Mouse (Mus musculus) liver, embryonic 14.5 days (tissue): Measurements from ENCODE around the gene Ifna12. TPM values are rescaled to one million over a fixed set of nuclear protein-coding genes. Genes with fewer than 3 reads are reported as not detected.
"Not testable (repeated sequence)": the region's sequence is repeated elsewhere in the genome, so short reads cannot be mapped to it uniquely, and the experiment has no call there.

Source experiments
- ATAC-seq: fragments of 200-750 bp; cut with Nextera tagmentation; 2 replicates; pipeline ENCODE4 v1.8.0; 2017; ENCODE audit warnings: moderate number of reproducible peaks, mild to moderate bottlenecking, moderate library complexity; ENCODE audit not compliant: insufficient read depth
- DNase-seq, 3 experiments: peaks; one replicate each; pipeline ENCODE4 v3.0.0-alpha.2; 2012 to 2013; ENCODE audit warnings: low read depth in 3 of 3, low spot score in 3 of 3
- H3K27ac ChIP-seq: fragments of 300-500 bp; sonication (generic); 2 replicates; pipeline ENCODE4 v1.5.1; 2014; ENCODE audit warnings: moderate library complexity, mild to moderate bottlenecking, control low read depth, inconsistent platforms
- H3K27me3 ChIP-seq: fragments of 300-500 bp; sonication (generic); 2 replicates; pipeline ENCODE4 v1.6.1; 2014; ENCODE audit warnings: mild to moderate bottlenecking, low read length, moderate library complexity; ENCODE audit not compliant: control insufficient read depth, insufficient read depth
- H3K36me3 ChIP-seq: fragments of 300-500 bp; sonication (generic); replicated peaks from 2 replicates; pipeline ENCODE4 v1.6.1; 2014; ENCODE audit warnings: low read depth; ENCODE audit not compliant: control insufficient read depth, insufficient read depth
- H3K4me1 ChIP-seq, 2 experiments: fragments of 200-500 bp in 1 of 2; fragments of 300-500 bp in 1 of 2; sonication (generic) in 1 of 2; replicated peaks; 2 replicates each; pipeline ENCODE4 v1.6.1; 2012 to 2014; ENCODE audit warnings: antibody characterized with exemption in 1 of 2, inconsistent platforms in 1 of 2, low read length in 1 of 2; ENCODE audit not compliant: control insufficient read depth in 2 of 2, insufficient read depth in 2 of 2
- H3K4me2 ChIP-seq: fragments of 300-500 bp; sonication (generic); 2 replicates; pipeline ENCODE4 v1.6.1; 2014; ENCODE audit warnings: low read depth, mild to moderate bottlenecking, control low read depth, moderate library complexity
- H3K4me3 ChIP-seq, 2 experiments: fragments of 200-500 bp in 1 of 2; fragments of 300-500 bp in 1 of 2; sonication (generic) in 1 of 2; 2 replicates each; pipeline ENCODE4 v1.5.1; 2012 to 2014; ENCODE audit warnings: low read depth in 2 of 2, low read length in 2 of 2, mild to moderate bottlenecking in 2 of 2, control low read depth in 1 of 2, inconsistent platforms in 1 of 2, moderate library complexity in 1 of 2; ENCODE audit not compliant: insufficient read depth in 1 of 2
- H3K9ac ChIP-seq: fragments of 300-500 bp; sonication (generic); replicated peaks from 2 replicates; pipeline ENCODE4 v1.6.1; 2014; ENCODE audit warnings: mild to moderate bottlenecking, control low read depth, moderate library complexity
- H3K9me3 ChIP-seq: fragments of 300-500 bp; sonication (generic); 2 replicates; pipeline ENCODE4 v1.6.1; 2016; ENCODE audit warnings: low read length, mixed read lengths; ENCODE audit not compliant: control insufficient read depth
- CTCF ChIP-seq: IDR thresholded peaks from 2 replicates; pipeline ENCODE4 v1.5.1; 2016; ENCODE audit warnings: antibody characterized with exemption, low read depth, control low read depth
- EP300 ChIP-seq: IDR thresholded peaks from 2 replicates; pipeline ENCODE4 v1.6.1; 2016; ENCODE audit warnings: antibody characterized with exemption, low read depth
- WGBS: fragments of 180-500 bp; shearing (Covaris S2); extraction: QIAGEN DNeasy Blood & Tissue Kit; methylation state at CpG from one replicate; pipeline ENCODE4 v1.1.7; 2014; ENCODE audit not compliant: insufficient replicate concordance; 5-methylcytosine and 5-hydroxymethylcytosine counted together
- polyA plus RNA-seq, 2 experiments: library from polyadenylated mRNA; depleted of rRNA in 1 of 2; stranded (reverse) in 1 of 2; unstranded in 1 of 2; fragments of >200 nt; fragmentation: Nextera tagmentation in 1 of 2; extraction: Ambion mirVana in 1 of 2; gene quantifications; 2 replicates each; pipeline versions ENCODE4 v1.2.1 to v1.2.3; 2012 to 2014

Gene Ifna12
- polyA plus RNA-seq, 2 experiments: not detected

- no peak for TF ChIP-seq CTCF
- TF ChIP-seq EP300: no peak
- H3K36me3 ChIP-seq: no peaks in the 10 kb centered on the region
- no peak within 1 kb of the TSS for H3K4me3 ChIP-seq
- no peak for ATAC-seq
- H3K9me3 ChIP-seq: no peaks in the 10 kb centered on the region
- no peaks in the 10 kb centered on the region for H3K4me1 ChIP-seq
- 63% methylated on average over 4 of the region's 4 CpGs for WGBS
- H3K27ac ChIP-seq: no peak within 1 kb of the TSS
- H3K27me3 ChIP-seq: no peaks in the 10 kb centered on the region
- no peak for DNase-seq
- no peak within 1 kb of the TSS for H3K9ac ChIP-seq
- H3K4me2 ChIP-seq: no peak within 1 kb of the TSS
Observed at GRCm38 (mm10) chr4:88634311-88634710, 31.1 kb upstream of the Ifna12 start, which contains the start of gene C87499. Gene C87499 (minus strand): TSS chr4:88634411.

DNA sequence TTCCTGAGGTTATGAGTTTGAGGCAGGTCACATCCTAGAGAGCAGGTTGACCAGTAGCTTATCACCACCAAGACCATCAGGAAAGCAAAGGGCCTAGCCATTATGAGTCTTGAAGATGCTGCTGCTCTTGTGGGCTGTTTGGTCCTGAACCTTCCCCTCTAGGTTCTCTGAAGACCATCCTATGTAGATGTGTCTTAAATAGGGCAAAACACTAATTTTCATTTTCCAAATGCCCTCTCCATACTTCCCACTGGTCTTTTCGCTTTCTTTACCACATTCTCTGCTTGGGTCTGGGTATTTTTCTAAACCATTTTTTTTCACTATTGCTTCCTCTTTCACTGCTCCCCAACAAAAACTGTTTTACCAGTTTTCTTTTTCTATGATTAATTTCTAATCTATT, 10.9 kb downstream of the Ifna12 start, which contains the start of gene Ifna9:
Gene Ifna9 (minus strand): TSS at position 101 of the 400 bp plus-strand sequence.
- Histone ChIP-seq H3K27me3 (no peaks in the 10 kb centered on the region), H3K27ac (no peak within 1 kb of the TSS), H3K4me1 (no peaks in the 10 kb centered on the region), H3K9ac (no peak within 1 kb of the TSS), H3K36me3 (no peaks in the 10 kb centered on the region), H3K4me2 (no peak within 1 kb of the TSS), H3K9me3 (no peaks in the 10 kb centered on the region), H3K4me3 (no peak within 1 kb of the TSS)
- DNase-seq (no peak), ATAC-seq (no peak)
- TF ChIP-seq EP300 (no peak), CTCF (no peak)
- WGBS: 42% methylated on average over 1 of the region's 1 CpGs

GRCm38 (mm10) chr4:88571698-88572097, 31.5 kb downstream of the Ifna12 start, which contains the start of gene Ifna14:
Gene Ifna14 (minus strand): TSS chr4:88571798.
- Histone ChIP-seq H3K27me3 (no peaks in the 10 kb centered on the region), H3K36me3 (no peaks in the 10 kb centered on the region), H3K4me3 (no peak within 1 kb of the TSS), H3K9ac (no peak within 1 kb of the TSS), H3K4me1 (no peaks in the 10 kb centered on the region), H3K4me2 (no peak within 1 kb of the TSS), H3K9me3 (no peaks in the 10 kb centered on the region), H3K27ac (no peak within 1 kb of the TSS)
- 40% methylated on average over 1 of the region's 1 CpGs for WGBS
- DNase-seq (no peak), ATAC-seq (no peak)
- TF ChIP-seq CTCF (no peak), EP300 (no peak)

DNA sequence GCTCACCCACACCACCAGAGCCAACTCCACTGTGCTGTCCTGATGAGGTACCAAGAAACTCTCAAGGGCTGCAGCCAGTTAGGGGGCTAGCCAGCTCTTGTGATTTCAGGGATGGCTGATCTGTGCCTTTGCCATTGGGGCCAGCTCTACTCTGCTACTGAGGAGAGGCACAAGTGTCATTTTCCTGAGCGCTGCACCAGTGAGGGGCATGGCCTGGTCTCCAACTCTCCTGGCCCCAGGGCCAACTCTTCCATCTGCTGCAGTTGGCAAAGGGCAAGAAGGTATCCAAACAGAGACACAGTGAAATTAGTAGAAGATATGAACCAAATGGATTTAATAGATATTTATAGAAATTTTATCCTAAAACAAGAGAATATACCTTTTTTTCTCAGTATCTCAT, 41.4 kb downstream of the Ifna12 start:
- no peak for TF ChIP-seq EP300
- no peak for TF ChIP-seq CTCF

GRCm38 (mm10) chr4:88558145-88558544, 45.0 kb downstream of the Ifna12 start, which contains the start of gene Ifna15:
Gene Ifna15 (minus strand): TSS chr4:88558245.
- H3K9ac ChIP-seq, H3K36me3 ChIP-seq, H3K4me1 ChIP-seq, ATAC-seq, H3K4me3 ChIP-seq, H3K27ac ChIP-seq, H3K27me3 ChIP-seq, H3K4me2 ChIP-seq, H3K9me3 ChIP-seq, DNase-seq: not testable (repeated sequence)

More for the DNA sequence above, 41.4 kb downstream of the Ifna12 start:
- no peak overlapping the region for H3K9ac ChIP-seq
- H3K36me3 ChIP-seq: no peaks in the 10 kb centered on the region
- H3K4me2 ChIP-seq: no peak overlapping the region
- no peaks in the 10 kb centered on the region for H3K4me1 ChIP-seq
- H3K4me3 ChIP-seq: no peak overlapping the region
- no peak for ATAC-seq
- DNase-seq: no peak
- no peaks in the 10 kb centered on the region for H3K9me3 ChIP-seq
- no peak overlapping the region for H3K27ac ChIP-seq
- no peaks in the 10 kb centered on the region for H3K27me3 ChIP-seq
- WGBS: 77% methylated on average over 1 of the region's 1 CpGs

Other genes with a start within 250 kb of the Ifna12 start
Only the 30 nearest of the 32 such genes appear.
- gene Hacd4, start 164.4 kb downstream of the Ifna12 start, polyA plus RNA-seq (2012; rRNA removed): 1.0 and 1.2 TPM in 2 replicates
- 4.6 and 5.7 TPM in 2 replicates for gene Hacd4, start 164.4 kb downstream of the Ifna12 start, polyA plus RNA-seq (2014; fragmentation: Nextera tagmentation; extraction: Ambion mirVana)
- gene Ifnb1, start 80.6 kb downstream of the Ifna12 start, polyA plus RNA-seq (2012; rRNA removed): not detected in 2 replicates
- not detected in 2 replicates for gene Ifnb1, start 80.6 kb downstream of the Ifna12 start, polyA plus RNA-seq (2014; fragmentation: Nextera tagmentation; extraction: Ambion mirVana)
- not detected in 2 replicates for gene Ifna15, start 45.1 kb downstream of the Ifna12 start, polyA plus RNA-seq (2012; rRNA removed)
- gene Ifna15, start 45.1 kb downstream of the Ifna12 start, polyA plus RNA-seq (2014; fragmentation: Nextera tagmentation; extraction: Ambion mirVana): not detected in 2 replicates
- not detected in 2 replicates for gene Ifna14, start 31.6 kb downstream of the Ifna12 start, polyA plus RNA-seq (2012; rRNA removed)
- gene Ifna14, start 31.6 kb downstream of the Ifna12 start, polyA plus RNA-seq (2014; fragmentation: Nextera tagmentation; extraction: Ambion mirVana): not detected in 2 replicates
- not detected in 2 replicates for gene Ifna9, start 11.0 kb downstream of the Ifna12 start, polyA plus RNA-seq (2012; rRNA removed)
- not detected in 2 replicates for gene Ifna9, start 11.0 kb downstream of the Ifna12 start, polyA plus RNA-seq (2014; fragmentation: Nextera tagmentation; extraction: Ambion mirVana)
- not detected in 2 replicates for gene C87499, start 31.0 kb upstream of the Ifna12 start, polyA plus RNA-seq (2012; rRNA removed)
- not detected in 2 replicates for gene C87499, start 31.0 kb upstream of the Ifna12 start, polyA plus RNA-seq (2014; fragmentation: Nextera tagmentation; extraction: Ambion mirVana)
- gene Ifna13, start 41.1 kb upstream of the Ifna12 start, polyA plus RNA-seq (2012; rRNA removed): not detected in 2 replicates
- gene Ifna13, start 41.1 kb upstream of the Ifna12 start, polyA plus RNA-seq (2014; fragmentation: Nextera tagmentation; extraction: Ambion mirVana): not detected in 2 replicates
- gene Ifna16, start 73.5 kb upstream of the Ifna12 start, polyA plus RNA-seq (2012; rRNA removed): not detected in 2 replicates
- gene Ifna16, start 73.5 kb upstream of the Ifna12 start, polyA plus RNA-seq (2014; fragmentation: Nextera tagmentation; extraction: Ambion mirVana): not detected in 2 replicates
- not detected in 2 replicates for gene Ifna2, start 80.5 kb upstream of the Ifna12 start, polyA plus RNA-seq (2012; rRNA removed)
- not detected in 2 replicates for gene Ifna2, start 80.5 kb upstream of the Ifna12 start, polyA plus RNA-seq (2014; fragmentation: Nextera tagmentation; extraction: Ambion mirVana)
- not detected in 2 replicates for gene Ifnab, start 88.0 kb upstream of the Ifna12 start, polyA plus RNA-seq (2012; rRNA removed)
- not detected in 2 replicates for gene Ifnab, start 88.0 kb upstream of the Ifna12 start, polyA plus RNA-seq (2014; fragmentation: Nextera tagmentation; extraction: Ambion mirVana)
- gene Gm26566, start 118.4 kb upstream of the Ifna12 start, polyA plus RNA-seq (2012; rRNA removed): 0.08 and 0.13 TPM in 2 replicates
- gene Gm26566, start 118.4 kb upstream of the Ifna12 start, polyA plus RNA-seq (2014; fragmentation: Nextera tagmentation; extraction: Ambion mirVana): 0.24 and 0.43 TPM in 2 replicates
- gene Klhl9, start 119.1 kb upstream of the Ifna12 start, polyA plus RNA-seq (2012; rRNA removed): 6.4 and 9.1 TPM in 2 replicates
- 26.5 and 28.1 TPM in 2 replicates for gene Klhl9, start 119.1 kb upstream of the Ifna12 start, polyA plus RNA-seq (2014; fragmentation: Nextera tagmentation; extraction: Ambion mirVana)
- gene Gm13271, start 151.5 kb upstream of the Ifna12 start, polyA plus RNA-seq (2012; rRNA removed): not detected in 2 replicates
- gene Gm13271, start 151.5 kb upstream of the Ifna12 start, polyA plus RNA-seq (2014; fragmentation: Nextera tagmentation; extraction: Ambion mirVana): not detected in 2 replicates
- gene Gm13283, start 156.7 kb upstream of the Ifna12 start, polyA plus RNA-seq (2012; rRNA removed): 0.02 TPM in 1 of 2 replicates, not detected in the other
- 0.15 TPM in 1 of 2 replicates, not detected in the other for gene Gm13283, start 156.7 kb upstream of the Ifna12 start, polyA plus RNA-seq (2014; fragmentation: Nextera tagmentation; extraction: Ambion mirVana)
- not detected in 2 replicates for gene Gm13290, start 170.5 kb upstream of the Ifna12 start, polyA plus RNA-seq (2012; rRNA removed)
- 0.14 TPM in 1 of 2 replicates, not detected in the other for gene Gm13290, start 170.5 kb upstream of the Ifna12 start, polyA plus RNA-seq (2014; fragmentation: Nextera tagmentation; extraction: Ambion mirVana)
- gene Gm13289, start 173.5 kb upstream of the Ifna12 start, polyA plus RNA-seq (2012; rRNA removed): not detected in 2 replicates
- gene Gm13289, start 173.5 kb upstream of the Ifna12 start, polyA plus RNA-seq (2014; fragmentation: Nextera tagmentation; extraction: Ambion mirVana): not detected in 2 replicates
- not detected in 2 replicates for gene Gm13272, start 176.5 kb upstream of the Ifna12 start, polyA plus RNA-seq (2012; rRNA removed)
- not detected in 2 replicates for gene Gm13272, start 176.5 kb upstream of the Ifna12 start, polyA plus RNA-seq (2014; fragmentation: Nextera tagmentation; extraction: Ambion mirVana)
- not detected in 2 replicates for gene Ifnz, start 178.8 kb upstream of the Ifna12 start, polyA plus RNA-seq (2012; rRNA removed)
- not detected in 2 replicates for gene Ifnz, start 178.8 kb upstream of the Ifna12 start, polyA plus RNA-seq (2014; fragmentation: Nextera tagmentation; extraction: Ambion mirVana)
- not detected in 2 replicates for gene Gm13276, start 182.3 kb upstream of the Ifna12 start, polyA plus RNA-seq (2012; rRNA removed)
- gene Gm13276, start 182.3 kb upstream of the Ifna12 start, polyA plus RNA-seq (2014; fragmentation: Nextera tagmentation; extraction: Ambion mirVana): not detected in 2 replicates
- gene Gm13277, start 185.3 kb upstream of the Ifna12 start, polyA plus RNA-seq (2012; rRNA removed): not detected in 2 replicates
- gene Gm13277, start 185.3 kb upstream of the Ifna12 start, polyA plus RNA-seq (2014; fragmentation: Nextera tagmentation; extraction: Ambion mirVana): not detected in 2 replicates
- not detected in 2 replicates for gene Gm13278, start 188.2 kb upstream of the Ifna12 start, polyA plus RNA-seq (2012; rRNA removed)
- not detected in 2 replicates for gene Gm13278, start 188.2 kb upstream of the Ifna12 start, polyA plus RNA-seq (2014; fragmentation: Nextera tagmentation; extraction: Ambion mirVana)
- gene Gm13275, start 191.1 kb upstream of the Ifna12 start, polyA plus RNA-seq (2012; rRNA removed): not detected in 2 replicates
- gene Gm13275, start 191.1 kb upstream of the Ifna12 start, polyA plus RNA-seq (2014; fragmentation: Nextera tagmentation; extraction: Ambion mirVana): not detected in 2 replicates
- gene Gm13279, start 194.0 kb upstream of the Ifna12 start, polyA plus RNA-seq (2012; rRNA removed): not detected in 2 replicates
- not detected in 2 replicates for gene Gm13279, start 194.0 kb upstream of the Ifna12 start, polyA plus RNA-seq (2014; fragmentation: Nextera tagmentation; extraction: Ambion mirVana)
- not detected in 2 replicates for gene Gm13285, start 196.3 kb upstream of the Ifna12 start, polyA plus RNA-seq (2012; rRNA removed)
- 0.14 TPM in 1 of 2 replicates, not detected in the other for gene Gm13285, start 196.3 kb upstream of the Ifna12 start, polyA plus RNA-seq (2014; fragmentation: Nextera tagmentation; extraction: Ambion mirVana)
- gene Gm13287, start 199.9 kb upstream of the Ifna12 start, polyA plus RNA-seq (2012; rRNA removed): not detected in 2 replicates
- gene Gm13287, start 199.9 kb upstream of the Ifna12 start, polyA plus RNA-seq (2014; fragmentation: Nextera tagmentation; extraction: Ambion mirVana): not detected in 2 replicates
- gene Gm13288, start 202.2 kb upstream of the Ifna12 start, polyA plus RNA-seq (2012; rRNA removed): not detected in 2 replicates
- gene Gm13288, start 202.2 kb upstream of the Ifna12 start, polyA plus RNA-seq (2014; fragmentation: Nextera tagmentation; extraction: Ambion mirVana): not detected in 2 replicates
- not detected in 2 replicates for gene Ifna7, start 212.9 kb upstream of the Ifna12 start, polyA plus RNA-seq (2012; rRNA removed)
- not detected in 2 replicates for gene Ifna7, start 212.9 kb upstream of the Ifna12 start, polyA plus RNA-seq (2014; fragmentation: Nextera tagmentation; extraction: Ambion mirVana)
- gene Ifna11, start 216.6 kb upstream of the Ifna12 start, polyA plus RNA-seq (2012; rRNA removed): not detected in 2 replicates
- not detected in 2 replicates for gene Ifna11, start 216.6 kb upstream of the Ifna12 start, polyA plus RNA-seq (2014; fragmentation: Nextera tagmentation; extraction: Ambion mirVana)
- gene Ifna6, start 224.0 kb upstream of the Ifna12 start, polyA plus RNA-seq (2012; rRNA removed): not detected in 2 replicates
- gene Ifna6, start 224.0 kb upstream of the Ifna12 start, polyA plus RNA-seq (2014; fragmentation: Nextera tagmentation; extraction: Ambion mirVana): not detected in 2 replicates
- not detected in 2 replicates for gene Ifna5, start 232.1 kb upstream of the Ifna12 start, polyA plus RNA-seq (2012; rRNA removed)
- gene Ifna5, start 232.1 kb upstream of the Ifna12 start, polyA plus RNA-seq (2014; fragmentation: Nextera tagmentation; extraction: Ambion mirVana): not detected in 2 replicates